Mouse (Mus musculus): ENCODE data around the gene Lrrc8a.

Gene Lrrc8a

DNA sequence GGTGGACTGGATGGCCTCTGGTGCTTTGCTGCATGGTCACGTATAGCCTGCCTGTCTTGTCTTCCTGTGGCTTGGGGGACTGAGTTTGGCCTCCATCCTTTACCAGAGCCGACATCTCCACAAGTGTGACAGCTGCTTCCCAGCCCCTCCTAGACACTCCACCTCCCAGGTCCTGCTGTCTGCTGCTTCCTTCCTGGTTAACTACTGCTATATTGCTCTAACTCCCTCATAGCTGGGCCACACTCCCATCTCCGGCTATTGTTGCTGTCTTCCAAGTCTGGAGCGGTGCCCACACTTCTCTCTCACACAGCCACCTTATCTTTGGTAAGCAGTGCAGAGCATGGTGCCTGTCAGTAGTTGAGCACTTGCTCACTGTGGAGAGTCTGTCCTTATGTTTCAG is 2.3 kb downstream of the Lrrc8a start:
- DNase-seq (ENCODE audit: low spot score in 2 of 2) = no peak

DNA sequence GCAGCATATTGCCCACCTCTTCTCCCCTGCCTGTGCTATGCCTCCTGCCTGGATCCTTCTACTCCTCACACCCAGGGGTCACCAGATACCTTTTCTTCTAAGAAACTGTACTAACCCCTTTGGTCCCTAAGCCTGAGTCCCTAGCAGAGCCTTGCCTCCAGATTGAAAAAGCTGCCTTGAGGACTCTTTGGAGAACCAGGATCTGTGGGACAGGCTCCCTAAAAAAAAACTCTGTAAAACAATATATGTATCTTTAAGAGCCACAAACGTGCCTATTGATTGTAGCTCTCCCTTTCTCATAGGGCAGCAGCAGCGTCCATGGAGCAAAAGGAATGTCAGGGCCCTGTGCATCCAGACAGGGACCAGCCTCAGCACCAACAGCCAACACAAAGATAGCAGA is 2.8 kb downstream of the Lrrc8a start, which contains the start of gene Gm28035:
Gene Gm28035, plus strand, starts transcription at position 301 of the 400 bp plus-strand sequence.
- DNase-seq (ENCODE audit: low spot score in 2 of 2) = no peak

DNA sequence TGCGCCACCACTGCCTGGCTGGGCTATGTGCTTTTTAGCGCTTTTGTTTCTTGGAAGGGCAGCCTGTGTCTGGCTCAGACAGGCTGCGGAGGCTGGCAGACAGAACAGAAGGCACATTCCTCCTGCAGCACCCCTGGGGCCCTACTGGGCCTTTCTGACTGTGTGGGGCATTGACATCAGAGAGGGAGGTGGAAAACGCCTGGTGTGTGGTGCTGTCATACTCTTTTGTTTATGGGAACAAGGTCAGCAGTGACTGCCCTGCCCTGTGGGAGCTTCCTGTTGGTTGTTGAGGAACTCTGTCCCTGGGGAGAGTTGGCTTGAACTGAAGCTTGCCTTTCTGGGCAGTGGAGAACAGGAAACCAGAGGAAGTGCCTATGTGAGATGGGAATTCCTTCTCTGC is 5.0 kb downstream of the Lrrc8a start:
- peak in 1 of 2 experiments; percentile 74 for DNase-seq (ENCODE audit: low spot score in 2 of 2)

DNA sequence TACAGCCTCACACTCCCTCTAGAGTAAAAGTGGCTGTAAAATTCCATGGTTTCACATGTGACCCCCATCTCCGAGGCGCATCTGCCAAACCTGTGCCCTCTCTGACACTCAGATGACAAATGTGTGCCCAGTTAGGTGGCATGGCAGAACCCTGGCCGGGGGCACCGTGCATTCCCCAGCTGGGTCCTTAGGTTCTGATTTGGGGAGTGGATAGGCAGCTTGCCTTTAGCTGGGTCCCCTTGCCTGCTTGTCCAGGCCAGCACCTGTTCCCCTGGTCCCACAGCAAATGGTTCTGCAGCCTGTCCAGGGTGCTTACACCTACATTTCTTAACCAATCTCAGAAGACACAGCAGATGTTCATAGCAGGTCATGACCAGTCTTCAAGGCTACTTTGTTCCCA is 5.9 kb downstream of the Lrrc8a start:
- DNase-seq (ENCODE audit: low spot score in 2 of 2) = no peak

DNA sequence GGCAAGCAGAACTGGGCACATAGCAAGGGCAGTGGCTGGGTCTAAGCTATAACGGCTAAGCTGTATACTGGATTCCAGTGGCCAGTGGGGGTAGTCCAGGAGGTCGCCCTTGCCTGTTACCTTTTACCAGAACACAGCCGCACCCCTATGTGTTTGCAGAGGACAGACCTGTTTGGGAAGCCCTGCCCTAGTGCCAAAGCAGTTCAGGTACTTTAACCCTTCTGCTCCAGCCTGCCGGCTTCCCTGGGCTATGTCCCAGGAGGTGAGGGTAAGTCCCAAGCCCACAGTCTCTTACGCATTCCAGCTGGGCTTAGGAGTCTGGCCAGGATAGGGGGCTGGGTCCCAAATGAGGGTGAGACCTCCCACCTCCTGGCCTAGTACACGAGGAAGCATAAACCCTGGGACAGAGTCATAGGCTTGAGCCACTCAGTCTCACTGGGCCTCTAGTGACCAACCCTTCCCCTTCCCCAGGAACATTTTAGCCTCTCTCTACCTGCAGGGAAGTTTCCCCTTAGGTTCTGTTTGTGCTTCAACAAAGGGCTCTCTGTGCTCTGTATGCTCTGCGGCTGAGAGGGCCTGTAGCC is 7.2 kb downstream of the Lrrc8a start:
- peak; percentile 52 to 60 for DNase-seq (ENCODE audit: low spot score in 2 of 2)

DNA sequence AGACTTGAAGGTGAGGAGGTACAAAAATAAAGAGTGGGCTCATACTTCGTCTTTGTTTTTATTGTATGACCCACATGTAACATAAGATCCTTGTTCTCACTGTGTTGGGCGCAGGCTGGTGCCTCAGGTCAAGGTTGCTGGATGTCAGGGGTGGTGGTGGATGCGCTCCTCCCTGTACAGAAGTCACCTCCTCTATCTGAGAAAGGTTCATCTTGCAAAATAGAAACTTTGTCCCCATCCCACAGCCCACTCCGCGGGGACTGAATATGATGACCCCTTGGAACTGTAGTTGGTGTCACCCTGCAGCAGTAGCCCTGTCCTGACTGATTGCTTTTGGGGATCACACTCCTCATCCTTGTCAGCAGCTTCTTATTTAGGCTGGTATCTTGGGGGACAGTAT is 9.5 kb downstream of the Lrrc8a start:
- no peak for DNase-seq (ENCODE audit: low spot score in 2 of 2)

DNA sequence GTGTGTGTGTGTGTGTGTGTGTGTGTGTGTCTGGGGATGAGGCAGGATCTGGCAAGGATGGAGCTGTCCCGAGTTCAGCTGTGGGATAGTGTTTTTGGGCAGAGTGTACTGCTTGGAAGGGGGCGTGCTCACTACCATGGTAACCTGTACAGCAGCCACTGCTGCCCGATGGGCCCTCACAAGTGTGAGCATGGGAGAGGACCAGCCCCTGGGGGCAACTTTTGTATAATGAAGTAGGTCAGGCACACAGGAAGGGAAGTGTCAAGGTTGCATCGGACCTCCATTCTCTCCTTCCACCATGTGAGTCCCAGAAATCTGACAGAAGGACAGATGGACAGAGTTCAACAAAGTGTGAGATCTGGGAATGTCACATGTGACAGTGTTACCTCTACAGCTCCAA is 10.2 kb downstream of the Lrrc8a start:
- DNase-seq (ENCODE audit: low spot score in 2 of 2) = no peak

DNA sequence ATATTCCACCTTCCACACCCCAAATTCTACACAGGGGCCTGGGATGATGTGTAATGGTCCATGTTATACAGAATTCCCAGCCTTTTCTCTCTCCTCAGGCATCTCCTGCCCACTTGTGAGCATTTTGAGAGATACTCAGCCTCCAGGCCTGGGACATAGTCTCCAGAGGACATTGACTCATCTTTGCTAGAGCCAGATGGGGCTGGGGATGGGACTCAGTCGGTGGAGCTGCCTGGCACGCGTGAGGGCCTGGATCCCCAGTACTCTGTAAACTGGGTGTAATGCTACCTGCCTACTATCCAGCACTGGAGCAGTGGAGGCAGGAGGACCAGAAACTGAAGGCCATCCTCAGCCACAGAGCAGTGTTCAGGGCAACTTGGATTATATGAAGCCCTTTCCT is 11.7 kb downstream of the Lrrc8a start:
- DNase-seq (ENCODE audit: low spot score in 2 of 2) = no peak

DNA sequence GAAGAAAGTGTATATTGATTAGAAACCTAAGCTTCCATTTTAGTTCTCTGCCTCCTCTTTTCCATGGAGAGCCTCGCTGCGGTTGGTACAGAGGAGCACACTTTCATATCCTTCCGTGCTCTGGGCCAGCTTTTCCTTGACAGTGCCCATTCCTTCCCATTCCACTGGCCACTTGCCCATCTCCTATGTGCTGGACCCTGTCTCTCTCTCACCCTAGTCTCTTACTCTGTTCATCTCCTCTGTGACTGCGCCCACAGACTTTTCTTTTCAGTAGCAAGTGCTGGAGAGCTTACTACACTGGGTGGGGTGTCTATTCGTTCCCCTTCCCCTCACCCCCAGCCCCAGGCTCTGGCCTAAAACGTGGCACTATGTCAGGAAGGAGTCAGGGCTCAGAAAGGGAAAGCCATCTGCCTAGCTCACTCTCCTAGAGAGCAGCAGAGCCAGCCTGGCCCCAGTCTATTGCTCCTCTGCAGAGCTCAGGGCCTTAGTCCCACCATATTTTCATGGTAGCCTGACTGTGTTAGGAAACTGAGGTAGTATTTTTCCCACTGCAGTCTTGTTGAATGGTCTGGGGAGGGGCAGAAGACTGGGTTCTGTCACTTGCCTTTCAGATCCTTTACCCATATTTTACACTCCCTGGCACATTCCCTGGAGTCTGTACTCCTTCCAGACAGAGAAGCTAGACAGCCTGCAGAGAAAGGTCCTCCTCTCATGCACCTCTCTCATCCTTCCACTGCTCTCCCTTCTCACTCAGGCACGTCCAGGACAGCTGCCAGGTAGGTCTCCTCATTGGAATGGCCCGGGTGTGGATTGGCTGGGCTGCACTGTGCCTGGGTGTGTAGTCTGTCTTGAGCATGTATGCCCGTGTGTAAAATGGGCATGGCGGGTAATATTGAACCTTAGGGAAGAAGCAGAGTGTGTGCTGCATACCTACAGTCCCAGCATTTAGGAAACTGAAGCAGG is 12.9 kb downstream of the Lrrc8a start:
- DNase-seq (ENCODE audit: low spot score in 2 of 2) = no peak

DNA sequence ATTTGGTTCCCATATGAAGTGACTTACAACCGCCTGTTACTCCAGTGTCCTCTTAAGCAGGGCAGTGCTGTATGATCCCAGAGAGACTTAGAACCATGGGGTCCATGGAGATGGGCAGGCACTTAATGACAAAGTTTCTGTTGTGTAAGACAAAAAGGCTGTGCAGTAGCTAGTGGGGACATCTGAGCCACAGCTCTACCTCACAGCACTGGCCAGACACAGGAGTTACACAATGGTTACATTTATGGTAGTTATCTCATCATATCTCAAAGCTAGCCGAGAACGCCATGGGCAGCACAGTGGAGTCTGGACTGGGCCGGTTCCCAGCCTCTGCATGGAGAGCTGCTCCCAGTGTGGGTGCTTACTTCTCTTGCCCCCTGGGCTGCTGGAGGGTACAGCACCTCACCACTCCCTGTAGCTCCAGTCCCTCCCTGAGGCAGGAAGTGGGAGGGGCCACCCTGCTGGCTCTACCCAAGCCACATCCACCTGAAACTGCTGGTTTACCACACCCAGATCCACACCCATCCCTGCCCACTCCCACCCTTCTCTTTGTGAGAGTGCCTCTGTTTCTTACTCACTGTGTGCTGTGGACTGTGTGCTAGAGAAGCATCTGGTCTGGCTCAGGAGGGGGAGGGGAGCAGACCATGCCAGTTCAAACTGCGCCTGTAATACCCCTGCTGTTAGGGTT is 14.0 kb downstream of the Lrrc8a start:
- DNase-seq (ENCODE audit: low spot score in 2 of 2) = peak; percentile 69 to 72

DNA sequence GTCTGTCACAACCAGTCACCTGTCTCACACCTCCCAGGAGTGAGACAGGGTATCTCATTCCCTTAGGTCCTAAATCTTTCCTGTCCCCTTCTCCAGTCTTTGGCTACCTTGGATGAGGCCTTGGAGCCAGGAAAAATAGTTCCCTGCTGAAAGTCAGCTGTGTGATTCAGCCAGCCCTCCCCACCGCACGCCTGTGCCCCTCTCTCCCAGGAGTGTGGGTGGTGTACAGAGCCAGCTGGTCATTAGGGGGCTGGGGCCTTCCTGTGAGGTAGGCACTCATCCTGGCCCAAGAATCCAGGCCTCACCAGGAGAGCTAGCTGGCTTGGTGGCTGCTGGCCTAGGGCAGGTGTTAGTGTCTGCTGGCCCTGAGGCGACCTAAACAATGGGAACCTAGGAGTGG is 15.0 kb downstream of the Lrrc8a start:
- no peak for DNase-seq (ENCODE audit: low spot score in 2 of 2)

DNA sequence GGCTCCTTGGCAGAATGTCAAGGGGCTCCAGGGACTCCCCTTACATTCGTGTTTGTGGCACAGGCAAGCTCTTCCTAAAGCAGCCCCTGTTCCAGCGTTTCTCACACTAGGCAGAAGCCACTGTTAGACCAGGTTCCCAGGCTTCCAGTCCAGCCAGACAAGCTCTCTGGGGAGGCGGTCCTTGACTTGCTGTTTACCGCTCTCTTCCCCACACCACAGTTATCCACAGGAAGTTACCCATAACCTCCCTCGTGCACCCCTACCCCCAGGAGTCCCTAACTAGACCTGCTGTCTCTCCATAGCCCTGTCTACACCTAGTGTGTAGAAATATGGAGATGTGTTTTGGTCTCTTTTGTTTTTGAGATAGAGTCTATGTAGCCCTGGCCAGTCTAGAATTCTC is 16.3 kb downstream of the Lrrc8a start:
- no peak for DNase-seq (ENCODE audit: low spot score in 2 of 2)

DNA sequence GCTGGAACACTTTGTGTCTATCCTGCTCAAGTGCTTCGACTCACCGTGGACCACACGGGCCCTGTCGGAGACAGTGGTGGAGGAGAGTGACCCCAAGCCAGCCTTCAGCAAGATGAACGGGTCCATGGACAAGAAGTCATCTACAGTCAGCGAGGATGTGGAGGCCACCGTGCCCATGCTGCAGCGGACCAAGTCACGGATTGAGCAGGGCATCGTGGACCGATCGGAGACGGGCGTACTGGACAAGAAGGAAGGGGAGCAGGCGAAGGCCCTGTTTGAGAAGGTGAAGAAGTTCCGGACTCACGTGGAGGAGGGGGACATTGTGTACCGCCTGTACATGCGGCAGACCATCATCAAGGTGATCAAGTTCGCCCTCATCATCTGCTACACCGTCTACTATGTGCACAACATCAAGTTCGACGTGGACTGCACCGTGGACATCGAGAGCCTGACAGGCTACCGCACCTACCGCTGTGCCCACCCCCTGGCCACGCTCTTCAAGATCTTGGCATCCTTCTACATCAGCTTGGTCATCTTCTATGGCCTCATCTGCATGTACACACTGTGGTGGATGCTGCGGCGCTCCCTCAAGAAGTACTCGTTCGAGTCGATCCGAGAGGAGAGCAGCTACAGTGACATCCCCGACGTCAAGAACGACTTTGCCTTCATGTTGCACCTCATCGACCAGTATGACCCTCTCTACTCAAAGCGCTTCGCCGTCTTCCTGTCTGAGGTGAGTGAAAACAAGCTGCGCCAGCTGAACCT is 18.3 kb downstream of the Lrrc8a start:
- DNase-seq (ENCODE audit: low spot score in 2 of 2) = no peak

DNA sequence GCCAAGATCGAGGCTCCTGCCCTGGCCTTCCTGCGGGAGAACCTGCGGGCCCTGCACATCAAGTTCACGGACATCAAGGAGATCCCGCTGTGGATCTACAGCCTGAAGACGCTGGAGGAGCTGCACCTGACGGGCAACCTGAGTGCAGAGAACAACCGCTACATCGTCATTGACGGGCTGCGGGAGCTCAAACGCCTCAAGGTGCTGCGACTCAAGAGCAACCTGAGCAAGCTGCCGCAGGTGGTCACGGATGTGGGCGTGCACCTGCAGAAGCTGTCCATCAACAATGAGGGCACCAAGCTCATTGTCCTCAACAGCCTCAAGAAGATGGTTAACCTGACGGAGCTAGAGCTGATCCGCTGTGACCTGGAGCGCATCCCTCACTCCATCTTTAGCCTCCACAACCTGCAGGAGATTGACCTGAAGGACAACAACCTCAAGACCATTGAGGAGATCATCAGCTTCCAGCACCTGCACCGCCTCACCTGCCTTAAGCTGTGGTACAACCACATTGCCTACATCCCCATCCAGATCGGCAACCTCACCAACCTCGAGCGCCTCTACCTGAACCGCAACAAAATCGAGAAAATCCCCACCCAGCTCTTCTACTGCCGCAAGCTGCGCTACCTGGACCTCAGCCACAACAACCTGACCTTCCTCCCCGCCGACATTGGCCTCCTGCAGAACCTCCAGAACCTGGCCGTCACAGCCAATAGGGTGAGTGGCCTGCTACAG is 19.3 kb downstream of the Lrrc8a start:
- DNase-seq (ENCODE audit: low spot score in 2 of 2) = no peak

DNA sequence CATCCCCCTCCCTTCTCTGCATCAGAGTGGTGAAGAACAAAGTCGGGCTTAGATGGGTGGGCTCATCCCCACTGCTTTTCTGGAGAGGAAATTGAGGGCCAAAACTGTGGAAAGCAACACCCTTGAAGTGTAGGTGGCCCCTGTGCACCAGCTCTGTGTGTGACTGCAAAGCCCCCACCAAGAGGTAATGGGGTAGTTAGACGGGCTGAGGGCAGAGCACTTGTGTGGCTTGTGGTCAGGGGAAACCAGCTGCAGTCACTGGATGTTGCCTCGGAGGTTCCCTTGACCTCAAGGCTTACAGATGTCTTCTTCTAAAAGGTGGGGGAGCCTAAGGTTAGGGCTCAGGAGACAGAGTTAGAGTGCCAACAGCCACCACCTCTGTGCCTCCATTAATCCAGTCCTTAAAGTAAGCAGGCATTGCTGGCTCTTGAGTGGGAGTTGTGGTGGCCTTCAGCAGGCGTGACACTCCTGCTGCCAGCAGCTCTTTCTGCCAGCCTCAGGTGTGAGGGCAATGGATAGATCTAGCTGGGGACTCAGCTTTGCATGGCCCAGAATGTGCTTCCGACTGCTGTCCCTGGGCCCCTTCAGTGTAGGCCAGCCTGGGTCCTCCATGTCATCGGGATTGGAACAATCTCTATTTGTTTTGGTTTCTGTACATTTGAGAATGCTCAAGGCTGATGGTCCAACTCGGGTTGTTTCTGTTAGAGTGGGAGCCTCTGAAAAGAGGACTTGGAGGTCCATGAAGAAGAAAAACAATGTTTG is 20.4 kb downstream of the Lrrc8a start:
- no peak for DNase-seq (ENCODE audit: low spot score in 2 of 2)

DNA sequence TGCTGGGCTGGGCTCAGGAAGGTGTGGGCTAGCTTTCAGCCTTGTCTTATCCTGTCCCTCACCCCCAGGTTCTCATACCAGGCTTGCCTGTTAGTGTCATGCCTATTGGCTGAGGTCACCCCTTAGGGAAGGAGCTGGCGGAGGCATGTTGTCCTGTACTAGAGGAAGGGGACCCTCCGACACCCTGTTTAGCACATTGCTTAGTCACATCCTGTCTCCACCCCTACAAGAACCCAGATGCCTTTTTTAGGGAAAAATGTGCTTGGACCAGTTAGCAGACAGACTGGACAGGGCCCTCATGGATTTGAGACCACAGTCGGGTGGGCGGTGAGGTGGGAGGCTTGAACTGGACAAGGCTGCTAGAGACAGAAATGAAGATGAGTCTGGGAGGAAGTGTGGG is 21.1 kb downstream of the Lrrc8a start:
- peak in 1 of 2 experiments; percentile 56 for DNase-seq (ENCODE audit: low spot score in 2 of 2)

DNA sequence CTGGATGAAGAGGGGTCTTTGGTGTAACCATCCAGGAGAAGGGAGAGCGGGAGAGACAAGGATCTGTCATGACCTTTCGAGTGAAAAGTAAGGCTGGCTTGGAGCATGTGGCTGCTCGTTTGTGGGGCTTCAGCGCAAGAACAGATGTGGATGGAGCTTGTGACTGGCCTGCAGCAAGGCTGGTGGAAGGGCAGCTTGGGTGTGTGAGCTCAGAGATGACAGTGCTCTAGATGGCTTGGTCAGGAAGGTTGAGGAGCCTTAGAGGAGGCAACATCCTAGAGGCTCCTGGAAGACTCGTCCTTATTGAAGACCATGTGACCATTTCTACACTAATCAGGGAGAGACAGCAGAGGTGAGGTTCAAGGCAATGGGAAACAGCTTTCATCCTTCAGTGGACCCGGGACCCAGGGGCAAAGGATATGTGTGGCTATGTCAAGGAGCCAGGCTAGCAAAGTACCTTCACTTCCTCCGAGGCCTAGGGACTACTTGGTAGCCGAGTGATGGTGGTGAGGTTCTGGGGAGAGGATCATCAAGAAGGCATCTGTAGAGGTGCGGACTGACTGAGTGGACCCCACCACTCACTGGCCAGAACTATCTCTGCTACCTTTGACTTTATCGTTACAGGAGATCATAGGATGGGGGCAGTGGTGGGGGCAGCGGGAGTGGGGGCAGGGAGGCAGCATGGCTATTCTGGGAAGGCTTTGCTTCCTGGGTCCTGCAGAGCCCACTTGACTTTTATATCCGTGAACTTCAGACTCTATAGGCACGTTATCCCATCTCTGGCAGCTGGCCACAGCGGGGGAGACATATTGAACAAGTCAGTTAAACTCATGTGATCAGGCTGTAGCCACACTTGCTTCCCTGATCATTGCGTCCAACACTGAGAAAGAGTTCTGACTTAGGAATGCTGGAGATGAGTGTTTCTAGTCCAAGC is 21.9 kb downstream of the Lrrc8a start:
- no peak for DNase-seq (ENCODE audit: low spot score in 2 of 2)

DNA sequence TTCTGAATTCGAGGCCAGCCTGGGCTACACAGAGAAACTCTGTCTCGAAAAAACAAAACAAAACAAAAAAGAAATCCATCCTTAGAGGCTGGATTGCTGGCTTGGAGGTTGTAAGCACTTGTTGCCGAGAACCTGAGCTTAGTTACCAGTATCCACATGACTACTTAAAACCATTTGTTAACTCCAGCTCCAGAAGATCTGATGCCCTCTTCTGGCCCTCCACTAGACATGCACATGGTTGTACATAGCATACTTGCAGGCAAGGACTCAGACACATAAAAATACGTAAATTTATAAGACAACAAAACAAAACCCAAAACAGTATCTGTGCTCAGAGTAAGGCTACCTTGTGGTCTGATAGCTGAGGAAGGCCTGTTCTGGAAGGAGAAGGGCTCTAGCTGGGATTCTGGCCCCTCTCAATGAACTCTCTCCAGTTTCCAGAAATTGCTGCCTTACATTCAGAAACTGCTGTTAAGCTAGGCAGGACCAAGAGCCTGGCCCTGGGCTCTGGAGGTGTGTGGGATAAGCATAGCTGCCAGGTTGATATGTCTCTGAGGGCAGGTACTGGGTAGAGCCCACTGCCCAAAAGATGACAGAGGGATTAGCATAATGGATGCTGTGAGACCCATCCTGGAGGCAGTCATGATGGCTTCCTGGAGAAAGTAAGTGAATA is 23.7 kb downstream of the Lrrc8a start:
- no peak for DNase-seq (ENCODE audit: low spot score in 2 of 2)
